Mouse (Mus musculus): ENCODE measurements at regions not wholly inside any gene's neighbourhood (a gene's known extent, or its start where the extent isn't known, plus 50 kb on each side); places are given as distances from the start of the nearest gene placed in this dataset.

DNA sequence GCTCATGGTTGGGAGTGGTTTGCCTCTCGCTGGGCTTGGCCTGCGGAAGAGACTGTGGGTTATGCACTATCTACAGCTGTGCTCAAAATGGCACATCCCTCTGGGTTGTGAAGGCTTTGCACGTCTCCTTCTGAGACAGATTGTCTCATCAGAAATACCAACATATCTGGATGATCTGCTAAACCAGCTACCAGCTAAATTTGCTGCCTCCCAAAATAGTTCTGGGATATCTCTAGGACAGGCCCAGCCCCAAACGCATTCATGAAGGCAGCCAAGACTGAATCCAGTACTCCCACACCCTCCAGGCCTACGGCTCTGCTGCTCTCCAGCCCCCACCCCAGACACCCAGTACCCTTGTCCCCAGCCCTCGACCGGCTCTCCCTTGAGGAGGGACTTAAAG is 145.7 kb downstream of the Tle3 start:
- WGBS: 91% methylated on average over 7 of the region's 7 CpGs
- H3K4me3 ChIP-seq (ENCODE audit: low read depth, low read length): no peak overlapping the region

GRCm38 (mm10) chr9:61511436-61511835 is 139.3 kb downstream of the Tle3 start:
- no peaks in the 10 kb centered on the region for H3K27me3 ChIP-seq (replicated peaks; ENCODE audit: control insufficient read depth, insufficient read depth, low read length)
- no peaks in the 10 kb centered on the region for H3K36me3 ChIP-seq (ENCODE audit: control insufficient read depth, insufficient read depth, low read length)
- H3K4me3 ChIP-seq (ENCODE audit: low read depth, low read length): no peak overlapping the region
- no peaks in the 10 kb centered on the region for H3K9me3 ChIP-seq (replicated peaks; ENCODE audit: control insufficient read depth, low read length)
- no peak for ATAC-seq
- H3K4me2 ChIP-seq (ENCODE audit: low read length): no peak overlapping the region
- H3K27ac ChIP-seq (ENCODE audit: low read depth, low read length): no peak overlapping the region
- no peak for DNase-seq (ENCODE audit: low spot score)
- H3K4me1 ChIP-seq (ENCODE audit: control insufficient read depth, insufficient read depth, low read length): peaks cover 25% of the 10 kb centered on the region
- no peak overlapping the region for H3K9ac ChIP-seq (ENCODE audit: low read length)

More for the DNA sequence above, 145.7 kb downstream of the Tle3 start:
- DNase-seq (ENCODE audit: low spot score): no peak
- Histone ChIP-seq H3K4me2 (ENCODE audit: low read length) (no peak overlapping the region), H3K4me1 (ENCODE audit: control insufficient read depth, insufficient read depth, low read length) (no peaks in the 10 kb centered on the region), H3K27me3 (replicated peaks; ENCODE audit: control insufficient read depth, insufficient read depth, low read length) (no peaks in the 10 kb centered on the region), H3K36me3 (ENCODE audit: control insufficient read depth, insufficient read depth, low read length) (no peaks in the 10 kb centered on the region), H3K9me3 (replicated peaks; ENCODE audit: control insufficient read depth, low read length) (peaks cover 3% of the 10 kb centered on the region; the same call in 1 of the 2 replicates), H3K27ac (ENCODE audit: low read depth, low read length) (no peak overlapping the region), H3K9ac (ENCODE audit: low read length) (no peak overlapping the region)
- no peak for ATAC-seq

GRCm38 (mm10) chr9:61510217-61510893 is 138.2 kb downstream of the Tle3 start:
- peak; percentile 91 for ATAC-seq
- WGBS: 3% methylated on average over 14 of the region's 14 CpGs
- Histone ChIP-seq H3K36me3 (ENCODE audit: control insufficient read depth, insufficient read depth, low read length) (no peaks in the 10 kb centered on the region), H3K27me3 (replicated peaks; ENCODE audit: control insufficient read depth, insufficient read depth, low read length) (no peaks in the 10 kb centered on the region), H3K9me3 (replicated peaks; ENCODE audit: control insufficient read depth, low read length) (no peaks in the 10 kb centered on the region), H3K4me3 (ENCODE audit: low read depth, low read length) (no peak overlapping the region), H3K4me2 (ENCODE audit: low read length) (peak overlapping the region; percentile 32), H3K27ac (ENCODE audit: low read depth, low read length) (peak overlapping the region; percentile 55; the same call in 1 of the 2 replicates), H3K9ac (ENCODE audit: low read length) (no peak overlapping the region), H3K4me1 (ENCODE audit: control insufficient read depth, insufficient read depth, low read length) (peaks cover 25% of the 10 kb centered on the region)
- peak; percentile 96 for DNase-seq (ENCODE audit: low spot score)

- H3K27ac ChIP-seq (ENCODE audit: low read depth, low read length): peak overlapping the region; percentile 6; the same call in 1 of the 2 replicates
- H3K4me1 ChIP-seq (ENCODE audit: control insufficient read depth, insufficient read depth, low read length): peaks cover 25% of the 10 kb centered on the region
- no peaks in the 10 kb centered on the region for H3K9me3 ChIP-seq (replicated peaks; ENCODE audit: control insufficient read depth, low read length)
- no peaks in the 10 kb centered on the region for H3K27me3 ChIP-seq (replicated peaks; ENCODE audit: control insufficient read depth, insufficient read depth, low read length)
- ATAC-seq (peak; percentile 71), DNase-seq (ENCODE audit: low spot score) (no peak)
- no peaks in the 10 kb centered on the region for H3K36me3 ChIP-seq (ENCODE audit: control insufficient read depth, insufficient read depth, low read length)
- no peak overlapping the region for H3K4me3 ChIP-seq (ENCODE audit: low read depth, low read length)
- no peak overlapping the region for H3K9ac ChIP-seq (ENCODE audit: low read length)
- 6% methylated on average over 26 of the region's 26 CpGs for WGBS
- peak overlapping the region; percentile 32 for H3K4me2 ChIP-seq (ENCODE audit: low read length)
Observed at GRCm38 (mm10) chr9:61509591-61510191, 137.5 kb downstream of the Tle3 start.

GRCm38 (mm10) chr9:61509091-61509490 is 136.9 kb downstream of the Tle3 start:
- no peaks in the 10 kb centered on the region for H3K9me3 ChIP-seq (replicated peaks; ENCODE audit: control insufficient read depth, low read length)
- H3K36me3 ChIP-seq (ENCODE audit: control insufficient read depth, insufficient read depth, low read length): no peaks in the 10 kb centered on the region
- WGBS: 49% methylated on average over 5 of the region's 5 CpGs
- no peak overlapping the region for H3K4me2 ChIP-seq (ENCODE audit: low read length)
- H3K9ac ChIP-seq (ENCODE audit: low read length): no peak overlapping the region
- DNase-seq (ENCODE audit: low spot score) (no peak), ATAC-seq (no peak)
- peaks cover 25% of the 10 kb centered on the region for H3K4me1 ChIP-seq (ENCODE audit: control insufficient read depth, insufficient read depth, low read length)
- no peaks in the 10 kb centered on the region; the same call in 1 of the 2 replicates for H3K27me3 ChIP-seq (replicated peaks; ENCODE audit: control insufficient read depth, insufficient read depth, low read length)
- no peak overlapping the region for H3K27ac ChIP-seq (ENCODE audit: low read depth, low read length)
- no peak overlapping the region for H3K4me3 ChIP-seq (ENCODE audit: low read depth, low read length)

- Histone ChIP-seq H3K4me2 (ENCODE audit: low read length) (no peak overlapping the region), H3K27ac (ENCODE audit: low read depth, low read length) (no peak overlapping the region), H3K9me3 (replicated peaks; ENCODE audit: control insufficient read depth, low read length) (no peaks in the 10 kb centered on the region), H3K36me3 (ENCODE audit: control insufficient read depth, insufficient read depth, low read length) (no peaks in the 10 kb centered on the region), H3K27me3 (replicated peaks; ENCODE audit: control insufficient read depth, insufficient read depth, low read length) (peaks cover 10% of the 10 kb centered on the region; the same call in 1 of the 2 replicates), H3K4me3 (ENCODE audit: low read depth, low read length) (no peak overlapping the region), H3K9ac (ENCODE audit: low read length) (no peak overlapping the region), H3K4me1 (ENCODE audit: control insufficient read depth, insufficient read depth, low read length) (no peaks in the 10 kb centered on the region)
- DNase-seq (ENCODE audit: low spot score): peak; percentile 54
- no peak for ATAC-seq
- WGBS: 76% methylated on average over 9 of the region's 9 CpGs
Observed at GRCm38 (mm10) chr9:61500851-61501250, 128.7 kb downstream of the Tle3 start.

DNA sequence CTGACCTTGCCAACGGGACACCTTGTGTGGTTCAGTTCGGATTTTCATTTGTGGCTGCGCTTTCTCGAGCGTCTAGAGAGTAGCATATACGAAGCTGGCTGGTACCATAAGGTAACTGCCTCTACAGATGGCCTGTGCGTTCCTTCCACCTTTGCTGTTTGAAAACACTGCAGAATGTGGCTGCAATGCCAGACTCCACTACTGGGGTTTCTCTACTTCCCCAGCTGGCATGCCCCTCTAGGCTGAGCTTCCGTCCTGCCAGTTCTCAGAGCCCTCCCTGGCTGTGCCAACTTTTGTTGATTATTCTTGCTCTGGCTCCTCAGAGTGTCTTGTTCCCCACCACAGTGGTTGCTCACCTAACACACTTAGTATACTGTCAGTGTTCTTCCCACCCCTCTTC is 120.7 kb downstream of the Tle3 start:
- peak; percentile 60; the same call in 1 of the 2 replicates for ATAC-seq
- WGBS: 61% methylated on average over 8 of the region's 8 CpGs

GRCm38 (mm10) chr9:61491131-61491712 is 119.1 kb downstream of the Tle3 start:
- H3K36me3 ChIP-seq (ENCODE audit: control insufficient read depth, insufficient read depth, low read length): no peaks in the 10 kb centered on the region
- peaks cover 10% of the 10 kb centered on the region; the same call in 1 of the 2 replicates for H3K4me1 ChIP-seq (ENCODE audit: control insufficient read depth, insufficient read depth, low read length)
- WGBS: 35% methylated on average over 6 of the region's 6 CpGs

More for the DNA sequence above, 120.7 kb downstream of the Tle3 start:
- Histone ChIP-seq H3K27ac (ENCODE audit: low read depth, low read length) (no peak overlapping the region), H3K9me3 (replicated peaks; ENCODE audit: control insufficient read depth, low read length) (no peaks in the 10 kb centered on the region), H3K36me3 (ENCODE audit: control insufficient read depth, insufficient read depth, low read length) (no peaks in the 10 kb centered on the region), H3K27me3 (replicated peaks; ENCODE audit: control insufficient read depth, insufficient read depth, low read length) (peaks cover 19% of the 10 kb centered on the region), H3K4me3 (ENCODE audit: low read depth, low read length) (no peak overlapping the region), H3K9ac (ENCODE audit: low read length) (no peak overlapping the region), H3K4me2 (ENCODE audit: low read length) (no peak overlapping the region), H3K4me1 (ENCODE audit: control insufficient read depth, insufficient read depth, low read length) (peaks cover 6% of the 10 kb centered on the region; the same call in 1 of the 2 replicates)
- DNase-seq (ENCODE audit: low spot score): peak; percentile 77

GRCm38 (mm10) chr9:61489983-61490382 is 117.8 kb downstream of the Tle3 start:
- H3K9ac ChIP-seq (ENCODE audit: low read length): no peak overlapping the region
- no peaks in the 10 kb centered on the region for H3K9me3 ChIP-seq (replicated peaks; ENCODE audit: control insufficient read depth, low read length)
- no peak for ATAC-seq
- no peak overlapping the region for H3K27ac ChIP-seq (ENCODE audit: low read depth, low read length)
- H3K4me1 ChIP-seq (ENCODE audit: control insufficient read depth, insufficient read depth, low read length): peaks cover 10% of the 10 kb centered on the region; the same call in 1 of the 2 replicates
- H3K4me2 ChIP-seq (ENCODE audit: low read length): no peak overlapping the region
- H3K36me3 ChIP-seq (ENCODE audit: control insufficient read depth, insufficient read depth, low read length): no peaks in the 10 kb centered on the region
- H3K27me3 ChIP-seq (replicated peaks; ENCODE audit: control insufficient read depth, insufficient read depth, low read length): peaks cover 19% of the 10 kb centered on the region
- no peak overlapping the region for H3K4me3 ChIP-seq (ENCODE audit: low read depth, low read length)
- 75% methylated on average over 6 of the region's 6 CpGs for WGBS
- no peak for DNase-seq (ENCODE audit: low spot score)

More at GRCm38 (mm10) chr9:61491131-61491712, 119.1 kb downstream of the Tle3 start:
- Histone ChIP-seq H3K4me3 (ENCODE audit: low read depth, low read length) (no peak overlapping the region), H3K9me3 (replicated peaks; ENCODE audit: control insufficient read depth, low read length) (no peaks in the 10 kb centered on the region), H3K4me2 (ENCODE audit: low read length) (no peak overlapping the region), H3K9ac (ENCODE audit: low read length) (no peak overlapping the region), H3K27me3 (replicated peaks; ENCODE audit: control insufficient read depth, insufficient read depth, low read length) (peaks cover 19% of the 10 kb centered on the region), H3K27ac (ENCODE audit: low read depth, low read length) (no peak overlapping the region)
- DNase-seq (ENCODE audit: low spot score) (peak; percentile 51), ATAC-seq (0 out of 2 replicates have a peak, but pooled peaks have one; percentile 46)

Data from forebrain, embryonic 14.5 days (tissue).